Mouse (Mus musculus) testis, adult 2 months (tissue): ENCODE measurements around the gene Vav2.

Experiments
- CTCF ChIP-seq: fragments of 200-500 bp; IDR thresholded peaks from 2 replicates; pipeline ENCODE4 v1.5.1; 2012; ENCODE audit warnings: low read depth, mild to moderate bottlenecking, inconsistent platforms, low read length, moderate library complexity; ENCODE audit not compliant: control insufficient read depth, insufficient read depth, insufficient replicate concordance
- POLR2A ChIP-seq: fragments of 200-500 bp; IDR thresholded peaks from 2 replicates; pipeline ENCODE4 v1.6.1; 2012; ENCODE audit warnings: low read depth, mild to moderate bottlenecking, inconsistent platforms, low read length, moderate library complexity; ENCODE audit not compliant: control insufficient read depth

DNA sequence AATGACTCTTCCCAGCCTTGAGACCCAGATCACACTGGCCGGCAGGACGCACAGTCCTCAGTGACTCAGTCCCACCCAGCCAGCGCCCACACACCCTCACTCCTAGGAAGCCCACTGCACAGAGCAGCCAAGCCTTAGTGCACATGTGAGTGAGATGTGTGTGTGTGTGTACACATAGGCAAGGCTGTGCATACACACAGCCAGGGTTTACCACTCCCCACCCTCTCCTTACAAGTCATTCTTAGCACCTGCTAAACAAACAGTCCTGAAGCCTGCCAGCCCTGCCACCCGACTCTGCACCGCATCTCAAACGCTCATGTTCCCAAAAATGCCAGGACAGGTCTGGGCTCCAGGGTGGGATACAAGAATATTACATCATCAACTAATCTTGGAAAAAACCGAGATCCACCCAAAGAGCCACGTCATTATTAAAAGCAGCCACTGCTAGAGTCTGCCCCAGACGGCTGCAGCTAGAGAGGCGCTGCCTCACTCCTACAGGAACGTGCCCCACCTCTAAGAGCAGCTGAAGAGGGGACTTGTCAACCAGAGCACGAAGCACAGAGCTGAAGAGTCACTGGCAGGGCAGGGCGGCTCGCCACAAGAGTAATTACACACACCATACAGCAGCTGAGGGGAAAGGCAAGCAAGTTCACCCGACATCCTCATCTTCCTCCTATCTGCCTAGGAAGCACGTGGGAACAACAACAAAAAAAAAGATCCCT lies 12.7 kb downstream of the Vav2 start:
- TF ChIP-seq POLR2A (no peak), CTCF (no peak)
